ENCODE assay signal across 9 mouse cellular contexts in the genomic region with DNA sequence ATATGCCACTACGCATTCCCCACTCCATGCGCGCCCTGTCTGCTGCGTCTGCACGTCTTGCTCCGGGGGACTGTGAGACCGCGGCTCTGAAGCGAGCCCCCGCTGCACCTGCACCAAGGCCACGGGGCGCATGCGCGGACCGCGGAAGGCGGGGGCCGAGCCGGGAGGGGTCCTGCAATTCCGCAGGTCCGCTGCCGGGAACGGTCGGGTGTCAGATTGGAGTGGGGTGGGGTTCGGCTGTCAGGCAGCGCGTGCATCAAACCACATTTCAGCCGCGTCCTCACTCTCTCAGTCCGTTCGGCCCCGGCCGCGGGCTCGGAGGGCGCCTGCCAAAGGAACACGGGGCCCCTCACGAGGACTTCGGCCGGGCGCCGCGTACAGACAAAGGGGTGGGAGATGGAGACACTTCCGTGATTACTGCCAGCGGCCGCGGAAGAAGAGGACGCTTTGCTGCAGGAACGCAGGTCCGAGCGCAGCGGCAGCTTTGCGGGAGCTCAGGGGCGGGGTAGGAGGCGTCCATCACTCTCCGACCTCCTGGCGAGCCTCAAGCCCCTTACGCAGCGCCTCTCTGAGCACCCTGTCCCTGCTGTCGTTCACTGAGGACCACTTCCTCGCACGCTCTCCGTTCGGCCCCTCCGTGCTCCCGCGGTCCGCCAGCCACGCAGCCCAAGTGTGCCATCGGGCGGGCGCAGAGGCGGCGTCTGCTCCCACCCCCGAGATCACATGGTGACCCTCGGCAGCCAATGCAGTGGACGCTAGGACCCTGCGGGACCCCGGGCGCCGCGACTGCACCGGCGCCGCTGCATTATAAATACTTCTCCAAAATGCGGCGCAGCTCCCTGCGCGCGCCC. TPM values are rescaled to one million over a fixed set of nuclear protein-coding genes. Genes with fewer than 3 reads are reported as not detected.
DNase-seq lines count a peak whose midpoint lies in the region; ATAC-seq lines count a peak whose summit lies in the region.
"Had no signal": no experiment of that assay in that cellular context is flagged by ENCODE, and none has a peak within 500 bp of the region (broad histone marks: within the 10 kb centered on the region; RNA-seq: fewer than 3 reads in every experiment).

TSS of gene Nat8l (plus strand) at position 142 of the 851 bp plus-strand sequence.

- no peak within 1 kb of the TSS for H3K27ac ChIP-seq in heart, embryonic 11.5 days (ENCODE audit: low read depth, low read length)
- H3K27ac ChIP-seq in liver, embryonic 16.5 days (ENCODE audit: low read length): no peak within 1 kb of the TSS; the same call in 1 of the 2 replicates

- peak within 1 kb of the TSS; percentile 12 for H3K9ac ChIP-seq in heart, embryonic 11.5 days (ENCODE audit: low read depth, low read length)
- H3K9ac ChIP-seq in liver, embryonic 16.5 days (ENCODE audit: low read depth, low read length): no peak within 1 kb of the TSS

- intact Hi-C loops in heart, postnatal 25 days (cut with DNase I): no loop called here

- DNase-seq in heart, adult 11 months: peak; percentile 95
- DNase-seq in heart, postnatal 25 days (ENCODE audit: low spot score): no peak
- DNase-seq in embryo, embryonic 10.5 days (ENCODE audit: low spot score): peak; percentile 90
- DNase-seq in layer of hippocampus, adult 18-20 months (ENCODE audit: low spot score in 2 of 2): peak; percentile 88 to 91
- DNase-seq in thymus, postnatal 36 days: peak; percentile 73 to 76

- peak within 1 kb of the TSS; percentile 90 for H3K4me2 ChIP-seq in heart, embryonic 11.5 days
- H3K4me2 ChIP-seq in liver, embryonic 16.5 days (ENCODE audit: low read depth, low read length): peak within 1 kb of the TSS; percentile 64

- peak; percentile 43; the same call in 1 of the 2 replicates for ATAC-seq in heart, embryonic 11.5 days (replicated peaks; ENCODE audit: insufficient number of reproducible peaks, low FRiP score, low TSS enrichment)
- 0 out of 2 replicates have a peak, but pooled peaks have one; percentile 35 for ATAC-seq in liver, embryonic 16.5 days (ENCODE audit: low read depth)
- peak; percentile 28 for ATAC-seq in neutrophil, adult 5-6 weeks (ENCODE audit: extremely low read depth, insufficient number of reproducible peaks, low FRiP score, poor library complexity, severe bottlenecking)

- H3K4me3 ChIP-seq in heart, embryonic 11.5 days (ENCODE audit: low read depth, low read length): peak within 1 kb of the TSS; percentile 57
- H3K4me3 ChIP-seq in liver, embryonic 16.5 days (ENCODE audit: low read depth, low read length): peak within 1 kb of the TSS; percentile 60

- H3K4me1 ChIP-seq in heart, embryonic 11.5 days (ENCODE audit: control insufficient read depth, insufficient read depth, low read length): peaks cover 6% of the 10 kb centered on the region; the same call in 1 of the 2 replicates
- no peaks in the 10 kb centered on the region; the same call in none of the 2 replicates for H3K4me1 ChIP-seq in liver, embryonic 16.5 days (ENCODE audit: control insufficient read depth, low read depth, low read length)

- H3K27me3 ChIP-seq in heart, embryonic 11.5 days (ENCODE audit: control insufficient read depth, insufficient read depth, low read length): peaks cover 62% of the 10 kb centered on the region
- peaks cover 50% of the 10 kb centered on the region for H3K27me3 ChIP-seq in liver, embryonic 16.5 days (ENCODE audit: control insufficient read depth, insufficient read depth, low read depth, low read length)

- no peaks in the 10 kb centered on the region for H3K9me3 ChIP-seq in heart, embryonic 11.5 days (replicated peaks; ENCODE audit: control insufficient read depth, low read length)
- no peaks in the 10 kb centered on the region for H3K9me3 ChIP-seq in liver, embryonic 16.5 days (replicated peaks; ENCODE audit: control insufficient read depth, low read length)

- WGBS in heart, embryonic 11.5 days (ENCODE audit: insufficient replicate concordance): under 1% methylated on average over 90 of the region's 90 CpGs
- WGBS in liver, embryonic 16.5 days (ENCODE audit: insufficient replicate concordance): under 1% methylated on average over 90 of the region's 90 CpGs

- no peaks in the 10 kb centered on the region for H3K36me3 ChIP-seq in heart, embryonic 11.5 days (ENCODE audit: control insufficient read depth, insufficient read depth, low read length)
- H3K36me3 ChIP-seq in liver, embryonic 16.5 days (ENCODE audit: control insufficient read depth, insufficient read depth): no peaks in the 10 kb centered on the region

RNA-seq across cellular contexts. Expression of gene Nat8l, which starts in this region (rescaled TPM):
- 1 to 10 TPM; 1.1 TPM for total RNA-seq in heart, postnatal 25 days (2021)
- 0.17 and 0.35 TPM in 2 replicates for polyA plus RNA-seq in heart, embryonic 11.5 days (2014; fragmentation: Nextera tagmentation; extraction: Ambion mirVana)
- total RNA-seq in layer of hippocampus, adult 18-20 months (2021): 100 to 1,000 TPM; 144 to 150 TPM
- polyA plus RNA-seq in liver, embryonic 16.5 days (2015; fragmentation: Nextera tagmentation; extraction: Ambion mirVana): 0.09 and 0.12 TPM in 2 replicates
- 4.0 and 4.9 TPM in 2 replicates for total RNA-seq in neutrophil, adult 5-6 weeks (2017)
- polyA plus RNA-seq: C2C12 had no signal

Comparison
In these comparisons a context has a peak if more than half of its experiments do, and no peak if none do; other contexts are left out.
1. RNA of gene Nat8l (total RNA-seq): 144 to 150 TPM in layer of hippocampus, adult 18-20 months; 4.0 to 4.9 TPM in neutrophil, adult 5-6 weeks and 1.1 TPM in heart, postnatal 25 days; every median in the first group is over 10 times any median in the second.
2. Peak in ATAC-seq, H3K4me3 ChIP-seq, H3K9ac ChIP-seq and H3K4me2 ChIP-seq in heart, embryonic 11.5 days; RNA of the gene not detected or under 1 TPM.
3. Peak in ATAC-seq, H3K4me3 ChIP-seq and H3K4me2 ChIP-seq in liver, embryonic 16.5 days; RNA of the gene not detected or under 1 TPM.
4. Peak in every context shown above with its lines, with median percentiles within 50 percentile points of each other: ATAC-seq.